ENCODE assay signal across 10 mouse cellular contexts in genomic region chr3:100705128-100705667, GRCm38 (mm10). TPM values are rescaled to one million over a fixed set of nuclear protein-coding genes. Genes with fewer than 3 reads are reported as not detected.
DNase-seq lines count a peak whose midpoint lies in the region; ATAC-seq lines count a peak whose summit lies in the region.
"Had no signal": no experiment of that assay in that cellular context is flagged by ENCODE, and none has a peak within 500 bp of the region (broad histone marks: within the 10 kb centered on the region; RNA-seq: fewer than 3 reads in every experiment).

No protein-coding gene starts in this region.

- no peak overlapping the region for H3K4me3 ChIP-seq in hindbrain, embryonic 12.5 days
- H3K4me3 ChIP-seq in hindbrain, embryonic 11.5 days (ENCODE audit: low read depth, low read length) = no peak overlapping the region
- H3K4me3 ChIP-seq in neural tube, embryonic 12.5 days = no peak overlapping the region
- H3K4me3 ChIP-seq in midbrain, embryonic 14.5 days (replicated peaks; ENCODE audit: low read depth, low read length) = no peak overlapping the region

- no peaks in the 10 kb centered on the region for H3K36me3 ChIP-seq in hindbrain, embryonic 12.5 days
- H3K36me3 ChIP-seq in hindbrain, embryonic 11.5 days (ENCODE audit: control insufficient read depth, insufficient read depth, low read length) = no peaks in the 10 kb centered on the region
- no peaks in the 10 kb centered on the region for H3K36me3 ChIP-seq in neural tube, embryonic 12.5 days
- no peaks in the 10 kb centered on the region for H3K36me3 ChIP-seq in midbrain, embryonic 14.5 days (ENCODE audit: control insufficient read depth, insufficient read depth, low read length)

- H3K27ac ChIP-seq in hindbrain, embryonic 12.5 days = peak overlapping the region; percentile 12; the same call in 1 of the 2 replicates
- H3K27ac ChIP-seq in hindbrain, embryonic 11.5 days (ENCODE audit: low read depth, low read length) = no peak overlapping the region
- no peak overlapping the region for H3K27ac ChIP-seq in neural tube, embryonic 12.5 days
- H3K27ac ChIP-seq in midbrain, embryonic 14.5 days (replicated peaks; ENCODE audit: low read depth, low read length) = no peak overlapping the region

- DNase-seq in hindbrain, embryonic 11.5 days (ENCODE audit: low spot score) = no peak
- DNase-seq in neural tube, embryonic 10.5 days (ENCODE audit: extremely low spot score, low spot score) = no peak
- peak; percentile 24 for DNase-seq in midbrain, embryonic 14.5 days
- no peak for DNase-seq in adrenal gland, postnatal 36 days
- no peak for DNase-seq in lung, postnatal 4 days
- DNase-seq: thymus, postnatal 36 days had no signal

- H3K9me3 ChIP-seq in hindbrain, embryonic 12.5 days (replicated peaks) = no peaks in the 10 kb centered on the region
- no peaks in the 10 kb centered on the region for H3K9me3 ChIP-seq in hindbrain, embryonic 11.5 days (ENCODE audit: control insufficient read depth, low read length)
- H3K9me3 ChIP-seq in neural tube, embryonic 12.5 days = no peaks in the 10 kb centered on the region
- H3K9me3 ChIP-seq in midbrain, embryonic 14.5 days (ENCODE audit: control insufficient read depth, low read length) = no peaks in the 10 kb centered on the region

- no peak overlapping the region for H3K4me2 ChIP-seq in hindbrain, embryonic 12.5 days (replicated peaks)
- no peak overlapping the region for H3K4me2 ChIP-seq in hindbrain, embryonic 11.5 days (replicated peaks; ENCODE audit: low read depth, low read length)
- no peak overlapping the region for H3K4me2 ChIP-seq in neural tube, embryonic 12.5 days (replicated peaks)
- peak overlapping the region; percentile 8; the same call in 1 of the 2 replicates for H3K4me2 ChIP-seq in midbrain, embryonic 14.5 days (ENCODE audit: low read length)

- H3K4me1 ChIP-seq in hindbrain, embryonic 12.5 days = peaks cover 8% of the 10 kb centered on the region; the same call in 1 of the 2 replicates
- H3K4me1 ChIP-seq in hindbrain, embryonic 11.5 days (replicated peaks; ENCODE audit: control insufficient read depth, insufficient read depth, low read length) = no peaks in the 10 kb centered on the region
- H3K4me1 ChIP-seq in neural tube, embryonic 12.5 days = no peaks in the 10 kb centered on the region; the same call in 1 of the 2 replicates
- H3K4me1 ChIP-seq in midbrain, embryonic 14.5 days (ENCODE audit: control insufficient read depth, insufficient read depth, low read length) = peaks cover 14% of the 10 kb centered on the region

- H3K27me3 ChIP-seq in hindbrain, embryonic 12.5 days = no peaks in the 10 kb centered on the region
- H3K27me3 ChIP-seq in hindbrain, embryonic 11.5 days (ENCODE audit: control insufficient read depth, insufficient read depth, low read length) = no peaks in the 10 kb centered on the region
- no peaks in the 10 kb centered on the region for H3K27me3 ChIP-seq in neural tube, embryonic 12.5 days (replicated peaks)
- H3K27me3 ChIP-seq in midbrain, embryonic 14.5 days (ENCODE audit: control insufficient read depth, insufficient read depth, low read length) = no peaks in the 10 kb centered on the region

- H3K9ac ChIP-seq in hindbrain, embryonic 12.5 days = no peak overlapping the region
- no peak overlapping the region for H3K9ac ChIP-seq in hindbrain, embryonic 11.5 days (ENCODE audit: low read depth, low read length)
- no peak overlapping the region for H3K9ac ChIP-seq in neural tube, embryonic 12.5 days
- no peak overlapping the region for H3K9ac ChIP-seq in midbrain, embryonic 14.5 days (replicated peaks; ENCODE audit: low read length)

- ATAC-seq in hindbrain, embryonic 12.5 days (ENCODE audit: low FRiP score) = peak; percentile 33
- no peak for ATAC-seq in hindbrain, embryonic 11.5 days (ENCODE audit: low FRiP score)
- peak; percentile 41; the same call in 1 of the 2 replicates for ATAC-seq in neural tube, embryonic 12.5 days (ENCODE audit: low FRiP score, low read depth)
- ATAC-seq in common myeloid progenitor, adult 5-6 weeks (replicated peaks; ENCODE audit: low read depth, poor library complexity, severe bottlenecking) = peak; percentile 53
- no peak for ATAC-seq in midbrain, embryonic 14.5 days (ENCODE audit: low FRiP score, low TSS enrichment)
- ATAC-seq: CD4-positive, CD25-positive, alpha-beta regulatory T cell, adult 4 months had no signal

- WGBS in hindbrain, embryonic 12.5 days = 61% methylated on average over 11 of the region's 11 CpGs
- 71% methylated on average over 11 of the region's 11 CpGs for whole genome bisulfite sequencing in hindbrain, embryonic 11.5 days
- WGBS in neural tube, embryonic 12.5 days = 78% methylated on average over 11 of the region's 11 CpGs
- 22% methylated on average over 11 of the region's 11 CpGs for WGBS in midbrain, embryonic 14.5 days

RNA-seq across cellular contexts. Expression of gene Man1a2, which starts 19.9 kb away (rescaled TPM):
- polyA plus RNA-seq in hindbrain, embryonic 12.5 days (2016; fragmentation: Nextera tagmentation; extraction: Ambion mirVana) = 70.0 and 79.4 TPM in 2 replicates
- 48.4 and 68.5 TPM in 2 replicates for polyA plus RNA-seq in hindbrain, embryonic 11.5 days (2014; fragmentation: Nextera tagmentation; extraction: Ambion mirVana)
- polyA plus RNA-seq in neural tube, embryonic 12.5 days (2016; fragmentation: Nextera tagmentation; extraction: Ambion mirVana) = 58.0 and 76.6 TPM in 2 replicates
- total RNA-seq in common myeloid progenitor, adult 5-6 weeks (2017) = 72.5 and 107 TPM in 2 replicates
- 44.0 and 55.3 TPM in 2 replicates for polyA plus RNA-seq in midbrain, embryonic 14.5 days (2014; fragmentation: Nextera tagmentation; extraction: Ambion mirVana)
- 100 to 1,000 TPM in 1 of 2 experiments, 10 to 100 TPM in 1; 94.9 to 126 TPM for total RNA-seq in adrenal gland, postnatal 36 days (2021)

Comparison
In these comparisons a context has a peak if more than half of its experiments do, and no peak if none do; other contexts are left out.
1. ATAC-seq: peak in hindbrain, embryonic 12.5 days (single experiment), neural tube, embryonic 12.5 days (single experiment) and common myeloid progenitor, adult 5-6 weeks (single experiment); none in hindbrain, embryonic 11.5 days (single experiment) and midbrain, embryonic 14.5 days (single experiment).